Comparison of ENCODE assay signal across 16 mouse cellular contexts in the genomic region with DNA sequence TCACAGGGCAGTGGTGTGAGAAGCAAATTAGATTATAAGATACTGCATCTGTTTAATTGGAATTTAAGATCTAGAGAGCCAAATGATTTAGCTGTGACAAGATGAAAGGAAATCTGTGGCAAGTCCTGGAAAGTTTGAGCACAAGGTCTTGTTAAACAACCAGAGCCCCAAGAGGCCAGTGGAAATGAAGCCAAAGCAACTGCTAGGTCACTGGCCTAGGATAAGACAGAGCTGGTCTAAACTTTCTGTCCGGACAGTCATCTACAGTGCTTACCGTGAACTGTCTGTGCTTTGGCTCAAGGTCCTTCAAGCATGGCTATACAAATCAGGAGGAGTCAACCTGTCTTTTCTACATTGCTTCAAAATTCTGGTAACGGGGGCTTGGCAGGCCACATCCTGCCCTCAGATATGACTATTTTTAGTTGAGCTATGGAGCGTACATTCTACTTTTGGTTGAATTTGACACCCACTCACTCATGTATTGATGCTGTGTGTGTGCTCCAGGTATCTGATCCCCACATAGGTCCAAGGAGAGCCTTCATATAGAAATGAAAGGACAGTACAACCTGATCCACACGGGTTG.
A peak's percentile ranks its signal among the peaks of the same experiment; 100 is the strongest.
DNase-seq lines count a peak whose midpoint lies in the region; TF ChIP-seq lines count a peak whose summit lies in the region.
"Had no signal": no experiment of that assay in that cellular context is flagged by ENCODE, and none has a peak within 500 bp of the region (broad histone marks: within the 10 kb centered on the region; RNA-seq: fewer than 3 reads in every experiment).

No protein-coding gene starts in this region.

- no peaks in the 10 kb centered on the region for H3K9me3 ChIP-seq in heart, embryonic 10.5 days
- no peaks in the 10 kb centered on the region for H3K9me3 ChIP-seq in embryonic facial prominence, embryonic 10.5 days
- H3K9me3 ChIP-seq: embryonic facial prominence, embryonic 12.5 days had no signal

- no peak for TF ChIP-seq POLR2A in thymus, adult 2 months (IDR thresholded peaks at IDR 0.05; ENCODE audit: control insufficient read depth, extremely low read depth, insufficient read depth, low read length, poor library complexity)

- no peak for TF ChIP-seq CTCF in thymus, adult 2 months (IDR thresholded peaks at IDR 0.05; ENCODE audit: borderline replicate concordance, control insufficient read depth, extremely low read depth, insufficient read depth, low read length, poor library complexity)

- 0 out of 2 replicates have a peak overlapping the region, but pooled peaks have one; percentile 32 for H3K27ac ChIP-seq in heart, embryonic 10.5 days
- no peak overlapping the region for H3K27ac ChIP-seq in thymus, adult 2 months (ENCODE audit: control insufficient read depth, insufficient read depth, low read length)
- no peak overlapping the region for H3K27ac ChIP-seq in embryonic facial prominence, embryonic 10.5 days (replicated peaks)
- H3K27ac ChIP-seq: embryonic facial prominence, embryonic 12.5 days had no signal

- no peaks in the 10 kb centered on the region for H3K36me3 ChIP-seq in heart, embryonic 10.5 days
- no peaks in the 10 kb centered on the region for H3K36me3 ChIP-seq in thymus, adult 2 months (ENCODE audit: control insufficient read depth, insufficient read depth, low read length)
- no peaks in the 10 kb centered on the region for H3K36me3 ChIP-seq in embryonic facial prominence, embryonic 10.5 days (replicated peaks)
- H3K36me3 ChIP-seq: embryonic facial prominence, embryonic 12.5 days had no signal

- intact Hi-C loops in heart, postnatal 14 days (cut with DNase I), result no loop called here

- H3K4me3 ChIP-seq in heart, embryonic 10.5 days, result no peak overlapping the region
- no peak overlapping the region for H3K4me3 ChIP-seq in thymus, adult 2 months (ENCODE audit: control insufficient read depth, insufficient read depth, low read length)
- no peak overlapping the region for H3K4me3 ChIP-seq in embryonic facial prominence, embryonic 10.5 days
- H3K4me3 ChIP-seq: embryonic facial prominence, embryonic 12.5 days had no signal

- no peaks in the 10 kb centered on the region for H3K27me3 ChIP-seq in heart, embryonic 10.5 days (ENCODE audit: insufficient read depth, poor library complexity, severe bottlenecking)
- no peaks in the 10 kb centered on the region for H3K27me3 ChIP-seq in thymus, adult 2 months (ENCODE audit: control insufficient read depth, insufficient read depth, low read length)
- H3K27me3 ChIP-seq in embryonic facial prominence, embryonic 10.5 days (replicated peaks; ENCODE audit: low read depth, poor library complexity, severe bottlenecking), result no peaks in the 10 kb centered on the region
- H3K27me3 ChIP-seq: embryonic facial prominence, embryonic 12.5 days had no signal

- WGBS in heart, embryonic 10.5 days, result 72% methylated on average over 5 of the region's 5 CpGs
- WGBS in thymus, adult 2 months, result 22% methylated on average over 5 of the region's 5 CpGs
- 90% methylated on average over 5 of the region's 5 CpGs for WGBS in embryonic facial prominence, embryonic 10.5 days

- DNase-seq in heart, embryonic 10.5 days (ENCODE audit: low spot score), result no peak
- no peak for DNase-seq in heart, postnatal 14 days
- DNase-seq in thymus, adult 2 months, result peak; percentile 27
- DNase-seq in thymus, adult 18-20 months, result no peak
- peak; percentile 65 for DNase-seq in naive thymus-derived CD4-positive, alpha-beta T cell, adult 2 months (ENCODE audit: low read depth)
- DNase-seq in cerebellum, adult 8-10 months, result no peak
- no peak for DNase-seq in embryonic facial prominence, embryonic 10.5 days (ENCODE audit: low spot score)
- DNase-seq in right cerebral cortex, postnatal 14 days, result no peak
- DNase-seq: cerebellum, adult 11 months; cerebellum, postnatal 36 days; gastrocnemius, postnatal 10 days; heart, postnatal 4 days; kidney, postnatal 25 days; layer of hippocampus, adult 9-11 months; lung, embryonic 14.5 days had no signal

- peaks cover 31% of the 10 kb centered on the region for H3K4me1 ChIP-seq in heart, embryonic 10.5 days
- peaks cover 19% of the 10 kb centered on the region for H3K4me1 ChIP-seq in thymus, adult 2 months (replicated peaks; ENCODE audit: control insufficient read depth, insufficient read depth, low read length)
- 0 out of 2 replicates have a peak, but pooled peaks cover 3% of the 10 kb centered on the region for H3K4me1 ChIP-seq in embryonic facial prominence, embryonic 10.5 days
- H3K4me1 ChIP-seq: embryonic facial prominence, embryonic 12.5 days had no signal

Comparison
In these comparisons a context has a peak if more than half of its experiments do, and no peak if none do; other contexts are left out.
1. DNase-seq: peak in thymus, adult 2 months (single experiment) and naive thymus-derived CD4-positive, alpha-beta T cell, adult 2 months (single experiment); none in heart, embryonic 10.5 days (single experiment), heart, postnatal 14 days (0 of 2), thymus, adult 18-20 months (0 of 2), cerebellum, adult 8-10 months (single experiment), embryonic facial prominence, embryonic 10.5 days (single experiment) and right cerebral cortex, postnatal 14 days (single experiment).